Mouse (Mus musculus) lung, embryonic 14.5 days (tissue): ENCODE measurements around the gene Olfr311. TPM values are rescaled to one million over a fixed set of nuclear protein-coding genes. Genes with fewer than 3 reads are reported as not detected.
"Not testable (repeated sequence)": the region's sequence is repeated elsewhere in the genome, so short reads cannot be mapped to it uniquely, and the experiment has no call there.

Experiments used
- ATAC-seq: fragments of 200-750 bp; cut with Nextera tagmentation; 2 replicates; pipeline ENCODE4 v1.8.0; 2017; ENCODE audit warnings: mild to moderate bottlenecking, moderate TSS enrichment, moderate library complexity; ENCODE audit not compliant: insufficient read depth
- DNase-seq: peaks from one replicate; pipeline ENCODE4 v3.0.0-alpha.2; 2015
- H3K27ac ChIP-seq: fragments of 300-500 bp; sonication (generic); 2 replicates; pipeline ENCODE4 v1.5.1; 2014; ENCODE audit warnings: low read depth, mild to moderate bottlenecking, moderate library complexity
- H3K27me3 ChIP-seq: fragments of 300-500 bp; sonication (generic); 2 replicates; pipeline ENCODE4 v1.6.1; 2014; ENCODE audit warnings: low read length, control low read depth; ENCODE audit not compliant: insufficient read depth
- H3K36me3 ChIP-seq: fragments of 300-500 bp; sonication (generic); 2 replicates; pipeline ENCODE4 v1.6.1; 2014; ENCODE audit warnings: control low read depth; ENCODE audit not compliant: insufficient read depth
- H3K4me1 ChIP-seq: fragments of 300-500 bp; sonication (generic); 2 replicates; pipeline ENCODE4 v1.6.1; 2014; ENCODE audit warnings: antibody characterized with exemption, control low read depth; ENCODE audit not compliant: insufficient read depth
- H3K4me2 ChIP-seq: fragments of 300-500 bp; sonication (generic); 2 replicates; pipeline ENCODE4 v1.6.1; 2014; ENCODE audit warnings: mild to moderate bottlenecking
- H3K4me3 ChIP-seq: fragments of 300-500 bp; sonication (generic); 2 replicates; pipeline ENCODE4 v1.5.1; 2014; ENCODE audit warnings: low read depth, low read length
- H3K9ac ChIP-seq: fragments of 300-500 bp; sonication (generic); 2 replicates; pipeline ENCODE4 v1.6.1; 2014
- H3K9me3 ChIP-seq: fragments of 300-500 bp; sonication (generic); 2 replicates; pipeline ENCODE4 v1.6.1; 2016; ENCODE audit warnings: low read depth, low read length, control low read depth
- CTCF ChIP-seq: IDR thresholded peaks from 2 replicates; pipeline ENCODE4 v1.5.1; 2016; ENCODE audit warnings: antibody characterized with exemption, low read depth
- WGBS: fragments of 180-500 bp; shearing (Covaris S2); extraction: QIAGEN DNeasy Blood & Tissue Kit; methylation state at CpG from one replicate; pipeline ENCODE4 v1.1.7; 2014; 5-methylcytosine and 5-hydroxymethylcytosine counted together
- polyA plus RNA-seq: library from polyadenylated mRNA; unstranded; fragments of >200 nt; fragmentation: Nextera tagmentation; extraction: Ambion mirVana; gene quantifications from 2 replicates; pipeline ENCODE4 v1.2.1, GENCODE M21; 2014

The Olfr311 gene
- polyA plus RNA-seq, 1 experiment from 2014 or later = not detected

DNA sequence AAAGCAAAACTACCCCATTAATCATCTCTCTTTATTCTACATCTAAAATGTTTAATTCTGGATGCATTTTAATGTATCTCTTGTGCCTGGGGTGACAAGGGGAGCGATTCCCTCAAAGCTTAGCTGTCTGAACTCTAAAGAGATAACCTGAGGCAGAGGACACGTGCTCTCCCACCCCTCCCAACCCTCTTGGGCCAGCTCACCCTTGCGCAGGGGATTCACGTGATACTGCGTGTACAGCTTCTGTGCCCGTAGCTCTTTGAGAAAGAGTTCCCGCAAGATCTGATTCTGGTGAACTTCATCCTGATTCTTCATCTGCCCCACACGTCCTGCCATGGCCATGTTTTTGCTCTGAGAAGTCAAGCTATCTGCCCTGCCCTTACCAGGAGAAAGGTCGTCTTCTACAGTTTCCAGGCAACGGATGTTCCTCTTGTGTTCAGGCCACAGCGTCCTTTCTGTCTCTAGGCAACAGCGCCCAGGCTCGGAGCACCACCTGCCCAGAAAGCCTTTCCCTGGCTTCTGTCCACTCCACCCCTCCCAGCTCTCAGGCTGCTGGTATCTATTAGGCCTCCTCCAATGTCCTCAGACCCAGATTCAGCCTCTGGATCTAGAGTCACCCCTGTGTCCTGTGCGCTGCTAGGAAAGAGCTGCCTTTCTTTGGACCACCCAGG is 37.4 kb upstream of the Olfr311 start, which contains the start of gene Fam183b:
Gene Fam183b (minus strand): TSS at position 403 of the 671 bp plus-strand sequence.
- Histone ChIP-seq H3K36me3 (no peaks in the 10 kb centered on the region), H3K4me2 (peak within 1 kb of the TSS; percentile 39), H3K27ac (no peak within 1 kb of the TSS), H3K9ac (no peak within 1 kb of the TSS), H3K4me3 (no peak within 1 kb of the TSS), H3K9me3 (no peaks in the 10 kb centered on the region), H3K4me1 (no peaks in the 10 kb centered on the region), H3K27me3 (no peaks in the 10 kb centered on the region)
- TF ChIP-seq CTCF = no peak
- DNase-seq (peak; percentile 37), ATAC-seq (0 out of 2 replicates have a peak, but pooled peaks have one; percentile 21)
- 15% methylated on average over 14 of the region's 14 CpGs for WGBS

DNA sequence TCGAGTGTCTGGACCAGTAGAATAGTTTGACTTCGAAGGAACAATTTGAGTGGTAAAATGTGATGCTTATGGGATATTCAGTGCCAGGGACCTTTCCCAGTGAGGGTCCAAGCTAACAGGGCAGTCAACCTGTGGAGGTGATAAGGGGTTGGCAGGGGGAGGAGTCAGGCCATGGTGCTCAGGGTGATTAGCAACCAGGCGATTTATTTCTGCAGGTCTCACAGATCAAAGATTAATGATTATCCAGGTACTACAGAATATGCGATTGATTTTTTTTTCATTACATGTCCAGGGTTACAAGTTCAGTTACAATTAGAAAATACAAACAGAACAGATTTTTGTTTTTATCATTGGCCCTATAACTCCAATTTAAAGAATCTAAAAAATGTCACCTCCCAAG is 35.2 kb upstream of the Olfr311 start:
- TF ChIP-seq CTCF = no peak
- H3K9me3 ChIP-seq = no peaks in the 10 kb centered on the region
- no peak overlapping the region for H3K9ac ChIP-seq
- no peak for DNase-seq
- H3K27ac ChIP-seq = no peak overlapping the region
- no peaks in the 10 kb centered on the region for H3K36me3 ChIP-seq
- H3K4me2 ChIP-seq = no peak overlapping the region
- H3K27me3 ChIP-seq = no peaks in the 10 kb centered on the region
- 45% methylated on average over 4 of the region's 4 CpGs for WGBS
- H3K4me1 ChIP-seq = no peaks in the 10 kb centered on the region
- ATAC-seq = no peak
- H3K4me3 ChIP-seq = no peak overlapping the region

DNA sequence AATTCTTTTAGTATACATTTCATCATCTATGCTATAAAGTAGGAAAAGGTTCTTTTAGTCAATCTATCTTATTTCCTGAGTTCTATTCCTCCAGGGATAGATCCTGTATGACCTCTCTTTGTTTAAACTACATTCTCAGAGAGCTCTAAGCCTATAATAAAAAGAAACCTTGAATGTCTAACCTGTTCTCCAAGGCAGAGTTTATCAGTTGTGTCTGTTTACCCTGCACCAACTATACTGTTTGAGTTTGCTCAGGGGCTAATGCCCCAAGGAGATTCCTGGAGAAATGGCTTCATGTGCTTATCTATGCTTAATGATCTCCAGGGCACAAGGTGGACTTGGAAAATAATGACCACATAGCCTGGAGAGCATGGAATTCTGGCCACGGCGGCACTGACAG is 34.7 kb upstream of the Olfr311 start:
- 27% methylated on average over 2 of the region's 2 CpGs for WGBS
- no peak for TF ChIP-seq CTCF
- ATAC-seq (no peak), DNase-seq (no peak)
- Histone ChIP-seq H3K9ac (no peak overlapping the region), H3K27me3 (no peaks in the 10 kb centered on the region), H3K4me2 (no peak overlapping the region), H3K9me3 (no peaks in the 10 kb centered on the region), H3K4me1 (no peaks in the 10 kb centered on the region), H3K27ac (no peak overlapping the region), H3K36me3 (no peaks in the 10 kb centered on the region), H3K4me3 (no peak overlapping the region)

DNA sequence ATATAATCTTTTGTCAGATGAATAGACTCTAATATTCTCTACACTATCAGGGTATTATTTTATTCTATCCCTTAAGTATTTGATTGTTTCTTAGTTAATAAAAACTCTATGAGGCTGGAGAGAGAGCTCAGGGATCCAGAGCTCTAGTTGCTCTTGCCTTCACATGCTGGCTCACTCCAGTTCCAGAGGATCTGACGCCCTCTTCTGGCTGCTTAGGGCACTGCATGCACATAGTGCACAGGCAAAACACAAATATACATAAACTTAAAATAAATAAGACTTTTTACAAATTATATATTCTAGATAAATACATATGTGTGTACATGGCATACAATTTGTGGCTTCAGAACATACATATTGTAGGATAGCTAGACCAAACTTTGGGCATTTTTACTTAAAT is 27.1 kb upstream of the Olfr311 start:
- WGBS = 6% methylated on average over 1 of the region's 1 CpGs
- no peak overlapping the region for H3K9ac ChIP-seq
- H3K27me3 ChIP-seq = no peaks in the 10 kb centered on the region
- H3K4me3 ChIP-seq = no peak overlapping the region
- H3K27ac ChIP-seq = no peak overlapping the region
- TF ChIP-seq CTCF = peak; percentile 35
- H3K9me3 ChIP-seq = no peaks in the 10 kb centered on the region
- H3K36me3 ChIP-seq = no peaks in the 10 kb centered on the region
- ATAC-seq (no peak), DNase-seq (no peak)
- no peaks in the 10 kb centered on the region for H3K4me1 ChIP-seq
- H3K4me2 ChIP-seq = no peak overlapping the region

DNA sequence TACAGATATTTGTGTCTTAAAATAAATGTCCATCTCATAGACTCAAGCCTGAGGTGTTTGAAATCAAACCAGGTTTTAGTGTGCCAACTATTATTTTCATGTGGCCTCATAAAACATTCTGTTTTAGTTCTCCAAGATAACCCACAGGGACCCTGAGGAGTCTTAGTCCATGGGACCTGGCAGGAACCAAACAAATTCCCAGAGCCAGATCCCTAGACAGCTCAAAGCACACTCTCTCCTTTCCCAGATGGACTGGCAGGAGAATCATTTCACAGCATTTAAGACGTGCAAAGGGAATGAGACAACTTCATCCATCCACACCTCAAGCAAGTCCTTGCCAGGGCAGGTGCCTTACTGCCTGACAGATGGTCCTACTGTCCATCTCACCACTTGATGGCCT is 24.4 kb upstream of the Olfr311 start, which contains the start of gene Olfr313:
Gene Olfr313 (plus strand): TSS at position 301 of the 400 bp plus-strand sequence.
- WGBS = 44% methylated on average over 1 of the region's 1 CpGs

DNA sequence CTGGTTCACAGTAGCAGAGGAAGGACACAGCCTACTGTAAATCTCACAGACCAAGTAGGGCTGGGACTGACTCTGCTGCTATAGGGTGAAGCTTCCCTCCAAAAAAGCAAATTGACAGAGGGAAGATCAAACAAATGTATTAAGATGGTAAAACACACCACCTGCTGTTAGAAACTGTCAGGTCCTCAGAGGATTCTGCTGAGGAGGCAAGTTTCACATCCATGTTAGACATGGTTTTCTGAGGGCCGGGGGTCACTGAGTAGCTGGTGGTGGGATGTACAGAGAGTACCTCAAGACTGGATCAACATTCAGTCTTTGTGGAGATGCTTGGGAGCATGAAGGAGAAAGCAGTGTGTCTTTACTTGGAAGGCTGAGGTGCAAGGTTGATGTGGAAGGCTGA is 23.4 kb upstream of the Olfr311 start:
- ATAC-seq = no peak
- TF ChIP-seq CTCF = no peak
- WGBS = 77% methylated on average over 1 of the region's 1 CpGs

More for the DNA sequence above, 24.4 kb upstream of the Olfr311 start, which contains the start of gene Olfr313:
- ATAC-seq, H3K27me3 ChIP-seq, H3K9me3 ChIP-seq, DNase-seq, H3K36me3 ChIP-seq, H3K9ac ChIP-seq, H3K4me2 ChIP-seq, H3K4me1 ChIP-seq, H3K27ac ChIP-seq, H3K4me3 ChIP-seq: not testable (repeated sequence)

DNA sequence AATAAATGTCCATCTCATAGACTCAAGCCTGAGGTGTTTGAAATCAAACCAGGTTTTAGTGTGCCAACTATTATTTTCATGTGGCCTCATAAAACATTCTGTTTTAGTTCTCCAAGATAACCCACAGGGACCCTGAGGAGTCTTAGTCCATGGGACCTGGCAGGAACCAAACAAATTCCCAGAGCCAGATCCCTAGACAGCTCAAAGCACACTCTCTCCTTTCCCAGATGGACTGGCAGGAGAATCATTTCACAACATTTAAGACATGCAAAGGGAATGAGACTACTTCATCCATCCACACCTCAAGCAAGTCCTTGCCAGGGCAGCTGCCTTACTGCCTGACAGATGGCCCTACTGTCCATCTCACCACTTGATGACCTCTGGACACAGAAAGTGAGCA is 10.1 kb upstream of the Olfr311 start, which contains the start of gene Olfr312:
Gene Olfr312 (plus strand): TSS at position 301 of the 400 bp plus-strand sequence.
- H3K4me2 ChIP-seq, DNase-seq, H3K9ac ChIP-seq, H3K36me3 ChIP-seq, ATAC-seq, H3K27me3 ChIP-seq, H3K27ac ChIP-seq, H3K4me1 ChIP-seq, H3K9me3 ChIP-seq, H3K4me3 ChIP-seq: not testable (repeated sequence)

More for the DNA sequence above, 23.4 kb upstream of the Olfr311 start:
- Histone ChIP-seq H3K4me1 (no peaks in the 10 kb centered on the region), H3K9me3 (no peaks in the 10 kb centered on the region), H3K27ac (no peak overlapping the region), H3K27me3 (no peaks in the 10 kb centered on the region), H3K4me3 (no peak overlapping the region), H3K36me3 (no peaks in the 10 kb centered on the region), H3K4me2 (no peak overlapping the region), H3K9ac (no peak overlapping the region)
- no peak for DNase-seq
